Mouse (Mus musculus): ENCODE data around the gene Mef2d.
A peak's percentile ranks its signal among the peaks of the same experiment; 100 is the strongest.

The Mef2d gene

GRCm38 (mm10) chr3:88137821-88138220 is 4.4 kb upstream of the Mef2d start:
- DNase-seq (ENCODE audit: low read depth, low spot score), result peak; percentile 53

- peak; percentile 100 for DNase-seq (ENCODE audit: low read depth, low spot score)
These were observed 3.6 kb upstream of the Mef2d start for GRCm38 (mm10) chr3:88138336-88139242.

GRCm38 (mm10) chr3:88139243-88140177 is 2.7 kb upstream of the Mef2d start:
- DNase-seq (ENCODE audit: low read depth, low spot score), result peak; percentile 96

GRCm38 (mm10) chr3:88140178-88140902 is 1.8 kb upstream of the Mef2d start:
- DNase-seq (ENCODE audit: low read depth, low spot score), result peak; percentile 90

GRCm38 (mm10) chr3:88140903-88141430 is 1.2 kb upstream of the Mef2d start:
- no peak for DNase-seq (ENCODE audit: low read depth, low spot score)

GRCm38 (mm10) chr3:88141439-88141786 is 759 bp upstream of the Mef2d start:
- peak; percentile 43 for DNase-seq (ENCODE audit: low read depth, low spot score)

- no peak for DNase-seq (ENCODE audit: low read depth, low spot score)
These were observed 359 bp downstream of the Mef2d start for GRCm38 (mm10) chr3:88142546-88142915.

GRCm38 (mm10) chr3:88142916-88143771 is 972 bp downstream of the Mef2d start:
- DNase-seq (ENCODE audit: low read depth, low spot score), result peak; percentile 85

- peak; percentile 83 for DNase-seq (ENCODE audit: low read depth, low spot score)
These were observed 1.9 kb downstream of the Mef2d start for GRCm38 (mm10) chr3:88143961-88144486.

GRCm38 (mm10) chr3:88144648-88145410 is 2.7 kb downstream of the Mef2d start:
- DNase-seq (ENCODE audit: low read depth, low spot score), result no peak

GRCm38 (mm10) chr3:88145411-88145782 is 3.2 kb downstream of the Mef2d start:
- peak; percentile 86 for DNase-seq (ENCODE audit: low read depth, low spot score)

- DNase-seq (ENCODE audit: low read depth, low spot score), result no peak
These were observed 3.8 kb downstream of the Mef2d start for GRCm38 (mm10) chr3:88145952-88146351.

- DNase-seq (ENCODE audit: low read depth, low spot score), result no peak
These were observed 4.4 kb downstream of the Mef2d start for GRCm38 (mm10) chr3:88146376-88147112.

GRCm38 (mm10) chr3:88147444-88147843 is 5.3 kb downstream of the Mef2d start:
- no peak for DNase-seq (ENCODE audit: low read depth, low spot score)

GRCm38 (mm10) chr3:88147866-88148265 is 5.7 kb downstream of the Mef2d start:
- DNase-seq (ENCODE audit: low read depth, low spot score), result no peak

GRCm38 (mm10) chr3:88148354-88148753 is 6.2 kb downstream of the Mef2d start:
- DNase-seq (ENCODE audit: low read depth, low spot score), result no peak

- peak; percentile 62 for DNase-seq (ENCODE audit: low read depth, low spot score)
These were observed 6.8 kb downstream of the Mef2d start for GRCm38 (mm10) chr3:88148776-88149509.

GRCm38 (mm10) chr3:88149510-88149974 is 7.4 kb downstream of the Mef2d start:
- DNase-seq (ENCODE audit: low read depth, low spot score), result peak; percentile 50

All from brain, adult 2 months (tissue).